In genomic region chr19:6384128-6384527, GRCm38 (mm10) we compare ENCODE assay signal across 8 mouse cellular contexts. TPM values are rescaled to one million over a fixed set of nuclear protein-coding genes. Genes with fewer than 3 reads are reported as not detected.
DNase-seq lines count a peak whose midpoint lies in the region; ATAC-seq and TF ChIP-seq lines count a peak whose summit lies in the region.

TSS of gene Pygm (plus strand) at chr19:6384399.

- ATAC-seq in forebrain, embryonic 16.5 days: no peak

- 17% methylated on average over 7 of the region's 7 CpGs for WGBS in forebrain, embryonic 10.5 days
- 16% methylated on average over 7 of the region's 7 CpGs for WGBS in forebrain, embryonic 16.5 days

- H3K9ac ChIP-seq in forebrain, embryonic 16.5 days (replicated peaks; ENCODE audit: low read depth, low read length): no peak within 1 kb of the TSS

- H3K27me3 ChIP-seq in forebrain, embryonic 10.5 days (ENCODE audit: poor library complexity, severe bottlenecking): peaks cover 18% of the 10 kb centered on the region
- no peaks in the 10 kb centered on the region for H3K27me3 ChIP-seq in forebrain, embryonic 16.5 days (replicated peaks; ENCODE audit: control insufficient read depth, insufficient read depth, low read length)
- H3K27me3 ChIP-seq in myocyte (ENCODE audit: control insufficient read depth, insufficient read depth, insufficient read length): no peaks in the 10 kb centered on the region

- no peaks in the 10 kb centered on the region for H3K9me3 ChIP-seq in forebrain, embryonic 10.5 days
- H3K9me3 ChIP-seq in forebrain, embryonic 16.5 days (ENCODE audit: control insufficient read depth, low read length): no peaks in the 10 kb centered on the region

- H3K36me3 ChIP-seq in forebrain, embryonic 10.5 days (replicated peaks): peaks cover 19% of the 10 kb centered on the region
- no peaks in the 10 kb centered on the region for H3K36me3 ChIP-seq in forebrain, embryonic 16.5 days (ENCODE audit: control insufficient read depth, insufficient read depth)
- no peaks in the 10 kb centered on the region for H3K36me3 ChIP-seq in myocyte (ENCODE audit: control insufficient read depth, insufficient read depth)

- no peak within 1 kb of the TSS for H3ac ChIP-seq in myocyte (ENCODE audit: control insufficient read depth, insufficient read length)

- H3K4me1 ChIP-seq in forebrain, embryonic 10.5 days: peaks cover 37% of the 10 kb centered on the region
- H3K4me1 ChIP-seq in forebrain, embryonic 16.5 days (replicated peaks; ENCODE audit: control insufficient read depth, insufficient read depth, low read length): no peaks in the 10 kb centered on the region

- H3K4me2 ChIP-seq in forebrain, embryonic 16.5 days (ENCODE audit: low read length): no peak within 1 kb of the TSS
- peak within 1 kb of the TSS; percentile 66 for H3K4me2 ChIP-seq in myocyte (ENCODE audit: low read depth)

- H3K27ac ChIP-seq in forebrain, embryonic 10.5 days: 0 out of 2 replicates have a peak within 1 kb of the TSS, but pooled peaks have one; percentile 9
- no peak within 1 kb of the TSS for H3K27ac ChIP-seq in forebrain, embryonic 16.5 days (ENCODE audit: low read length)

- TF ChIP-seq POLR2A in myocyte (IDR thresholded peaks at IDR 0.05; ENCODE audit: insufficient read length, low read depth): peak; percentile 88

- H3K79me2 ChIP-seq in myocyte (ENCODE audit: control insufficient read depth, insufficient read depth): no peaks in the 10 kb centered on the region

- no peak for DNase-seq in forebrain, embryonic 10.5 days (ENCODE audit: extremely low spot score, low spot score)
- DNase-seq in cerebellum, postnatal 10 days: peak; percentile 55 to 61
- DNase-seq in heart, adult 8-10 months (ENCODE audit: low spot score): peak; percentile 92
- DNase-seq in kidney, adult 18-20 months: peak; percentile 59
- peak; percentile 62 to 69 for DNase-seq in left cerebral cortex, postnatal 36 days (ENCODE audit: low spot score in 2 of 2)
- DNase-seq in urinary bladder, postnatal 14 days (ENCODE audit: low spot score): peak; percentile 71

- no peak within 1 kb of the TSS for H3K4me3 ChIP-seq in forebrain, embryonic 10.5 days
- H3K4me3 ChIP-seq in forebrain, embryonic 16.5 days (replicated peaks; ENCODE audit: low read length): no peak within 1 kb of the TSS
- peak within 1 kb of the TSS; percentile 17 for H3K4me3 ChIP-seq in myocyte

- intact Hi-C loops in left cerebral cortex, postnatal 36 days (cut with DNase I): no loop called here

TF ChIP-seq in myocyte, 11 proteins besides CTCF, POLR2A, EP300 and RAD21:
- no peak for TF ChIP-seq TCF12 (IDR thresholded peaks at IDR 0.05; ENCODE audit: insufficient read depth, poor library complexity, severe bottlenecking)
- TF ChIP-seq MYOG (IDR thresholded peaks at IDR 0.05; ENCODE audit: control insufficient read depth in 1 of 3, insufficient read depth in 1 of 3, insufficient read length in 2 of 3, low read depth in 2 of 3): peak; percentile 17 to 88 (median 35)
- peak in 2 of 3 experiments; percentile 36 to 71 for TF ChIP-seq MYOD1 (IDR thresholded peaks at IDR 0.05; ENCODE audit: control insufficient read depth in 1 of 3, insufficient read length in 2 of 3, low read depth in 2 of 3)
- TF ChIP-seq POLR2AphosphoS2 (IDR thresholded peaks at IDR 0.05; ENCODE audit: insufficient read length, low read depth): peak; percentile 80
TF ChIP-seq in myocyte: peak in this region for 3.

RNA-seq across cellular contexts. Expression of gene Pygm, which starts in this region (rescaled TPM):
- 0.83 and 2.0 TPM in 2 replicates for polyA plus RNA-seq in forebrain, embryonic 10.5 days (2016; fragmentation: Nextera tagmentation; extraction: Ambion mirVana)
- 2.4 and 2.8 TPM in 2 replicates for polyA plus RNA-seq in forebrain, embryonic 16.5 days (2015; fragmentation: Nextera tagmentation; extraction: Ambion mirVana)
- total RNA-seq in heart, adult 8-10 months (2022): 1,000 to 10,000 TPM; 1,301 to 1,379 (median 1,330) TPM
- 10 to 100 TPM; 29.2 to 33.3 TPM for total RNA-seq in left cerebral cortex, postnatal 36 days (2021)
- 232 TPM for polyA plus RNA-seq in myocyte (2012; fragmentation: generic; extraction: Trizol)

Comparison
In these comparisons a context has a peak if more than half of its experiments do, and no peak if none do; other contexts are left out.
1. RNA of gene Pygm (total RNA-seq): 1,301 to 1,379 TPM in heart, adult 8-10 months; 29.2 to 33.3 TPM in left cerebral cortex, postnatal 36 days; every median in the first group is over 10 times any median in the second.
2. RNA of gene Pygm (polyA plus RNA-seq): 232 TPM in myocyte (single experiment); 2.4 to 2.8 TPM in forebrain, embryonic 16.5 days and 0.83 to 2.0 TPM in forebrain, embryonic 10.5 days; every median in the first group is over 10 times any median in the second.